Mouse (Mus musculus): ENCODE measurements around the gene Apol6. TPM values are rescaled to one million over a fixed set of nuclear protein-coding genes. Genes with fewer than 3 reads are reported as not detected.
A peak's percentile ranks its signal among the peaks of the same experiment; 100 is the strongest.

Apol6 gene
- total and polyA plus RNA-seq, 3 experiments: not detected

DNA sequence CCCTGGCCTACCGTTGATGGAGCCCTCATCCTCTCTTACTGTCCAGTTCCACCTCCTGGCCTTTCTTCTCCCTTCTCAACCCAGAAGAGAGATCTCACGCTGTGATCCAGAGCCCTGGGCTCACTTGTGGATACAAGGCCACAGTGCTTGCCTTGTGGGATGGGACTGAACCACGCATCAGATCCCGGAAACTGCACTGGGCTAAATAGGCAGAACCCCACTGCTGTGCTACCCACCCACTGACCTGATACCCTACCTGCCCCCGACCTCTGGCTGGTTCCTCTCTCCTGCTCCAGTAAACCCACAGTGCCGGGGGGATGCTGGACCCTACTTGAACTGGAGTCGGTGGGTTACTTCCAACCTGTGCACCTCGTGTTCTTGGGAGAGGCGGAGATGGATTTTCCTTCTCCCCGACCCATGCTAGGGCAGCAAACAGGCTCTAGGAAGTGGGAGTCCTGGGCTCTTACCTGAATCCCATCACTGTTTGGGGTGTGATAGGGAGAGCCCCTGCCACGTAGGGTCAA is 26.3 kb downstream of the Apol6 start:
- Histone ChIP-seq H3K27ac (ENCODE audit: control insufficient read depth, low read depth, low read length) (no peak overlapping the region), H3K27me3 (ENCODE audit: control insufficient read depth in 1 of 2, insufficient read depth in 2 of 2, low read length in 2 of 2) (no peaks in the 10 kb centered on the region; a peak in 1 of 4 replicates), H3K9ac (ENCODE audit: control insufficient read depth, low read depth, low read length, poor library complexity, severe bottlenecking) (no peak overlapping the region), H3K79me2 (ENCODE audit: control insufficient read depth, insufficient read depth, low read length, poor library complexity) (no peaks in the 10 kb centered on the region), H3K4me3 (ENCODE audit: control insufficient read depth in 1 of 2, insufficient read depth in 1 of 2, low read depth in 2 of 2, low read length in 2 of 2) (no peak overlapping the region), H3K4me1 (ENCODE audit: control insufficient read depth in 1 of 2, insufficient read depth in 2 of 2, low read length in 2 of 2) (peaks cover 0 to 9% of the 10 kb centered on the region in 2 experiments; a peak in 2 of 4 replicates), H3K36me3 (ENCODE audit: control insufficient read depth in 1 of 2, insufficient read depth in 2 of 2, low read length in 2 of 2) (no peaks in the 10 kb centered on the region; a peak in 1 of 4 replicates), H3K9me3 (replicated peaks; ENCODE audit: insufficient read depth, low read length) (no peaks in the 10 kb centered on the region)
- no peak for TF ChIP-seq GATA1 (IDR thresholded peaks at IDR 0.05; ENCODE audit: low read depth, low read length)
- no peak for DNase-seq (ENCODE audit: low read depth, low spot score)

DNA sequence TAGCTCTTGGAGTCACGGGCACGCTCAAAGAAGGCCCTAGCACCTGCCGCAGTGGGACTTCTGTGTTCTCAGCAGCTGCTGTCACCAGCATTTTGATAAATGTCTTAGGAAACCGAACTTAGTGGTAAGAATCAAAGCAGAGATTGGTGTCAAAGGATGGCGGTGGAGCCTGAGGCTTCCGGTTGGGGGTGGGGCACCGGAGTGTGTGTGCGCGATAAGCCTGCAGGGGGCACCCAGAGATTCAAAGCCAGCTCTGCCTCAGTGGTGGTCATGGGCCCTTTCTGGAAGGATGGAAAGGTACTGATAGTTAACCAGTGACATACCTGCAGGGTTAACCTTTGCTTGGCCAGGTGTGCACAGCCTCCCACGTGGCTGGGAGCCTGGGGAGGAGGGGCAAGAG is 27.0 kb downstream of the Apol6 start:
- no peak overlapping the region for H3K4me3 ChIP-seq (ENCODE audit: control insufficient read depth in 1 of 2, insufficient read depth in 1 of 2, low read depth in 2 of 2, low read length in 2 of 2)
- H3K4me1 ChIP-seq (ENCODE audit: control insufficient read depth in 1 of 2, insufficient read depth in 2 of 2, low read length in 2 of 2): peaks cover 0 to 9% of the 10 kb centered on the region in 2 experiments; a peak in 2 of 4 replicates
- no peak overlapping the region for H3K9ac ChIP-seq (ENCODE audit: control insufficient read depth, low read depth, low read length, poor library complexity, severe bottlenecking)
- H3K9me3 ChIP-seq (replicated peaks; ENCODE audit: insufficient read depth, low read length): no peaks in the 10 kb centered on the region
- DNase-seq (ENCODE audit: low read depth, low spot score): peak; percentile 63
- H3K27me3 ChIP-seq (ENCODE audit: control insufficient read depth in 1 of 2, insufficient read depth in 2 of 2, low read length in 2 of 2): no peaks in the 10 kb centered on the region; a peak in 1 of 4 replicates
- TF ChIP-seq TAL1 (IDR thresholded peaks at IDR 0.05; ENCODE audit: low read length) (peak; percentile 53), EP300 (IDR thresholded peaks at IDR 0.05; ENCODE audit: low read depth in 1 of 2, low read length in 2 of 2) (peak; percentile 23 to 69; a peak in 2 of 4 replicates), ETS1 (IDR thresholded peaks at IDR 0.05; ENCODE audit: low read depth, low read length) (peak; percentile 30; the same call in 1 of the 2 replicates), MEF2A (IDR thresholded peaks at IDR 0.05; ENCODE audit: extremely low read depth, insufficient replicate concordance, low read depth, low read length, poor library complexity, severe bottlenecking) (no peak), CHD2 (IDR thresholded peaks at IDR 0.05; ENCODE audit: low read length) (no peak), SMC3 (IDR thresholded peaks at IDR 0.05; ENCODE audit: low read depth, low read length) (peak; percentile 33; the same call in 1 of the 2 replicates), GATA1 (IDR thresholded peaks at IDR 0.05; ENCODE audit: low read depth, low read length) (0 out of 2 replicates have a peak, but pooled peaks have one; percentile 32), CTCF (IDR thresholded peaks at IDR 0.05 in 2 of 3, conservative IDR thresholded peaks at IDR 0.05 in 1 of 3; ENCODE audit: control insufficient read depth in 1 of 3, insufficient read depth in 1 of 3, low read depth in 2 of 3, low read length in 3 of 3, poor library complexity in 1 of 3, severe bottlenecking in 1 of 3) (peak in 2 of 3 experiments; percentile 32 to 35; a peak in 3 of 6 replicates), TCF12 (IDR thresholded peaks at IDR 0.05; ENCODE audit: low read depth, low read length) (peak; percentile 70), MAX (IDR thresholded peaks at IDR 0.05; ENCODE audit: low read length) (no peak), RCOR1 (IDR thresholded peaks at IDR 0.05; ENCODE audit: low read depth, low read length) (peak; percentile 97), MAFK (IDR thresholded peaks at IDR 0.05; ENCODE audit: borderline replicate concordance, low read depth, low read length) (peak; percentile 22; the same call in 1 of the 2 replicates)
- no peaks in the 10 kb centered on the region for H3K79me2 ChIP-seq (ENCODE audit: control insufficient read depth, insufficient read depth, low read length, poor library complexity)
- H3K27ac ChIP-seq (ENCODE audit: control insufficient read depth, low read depth, low read length): no peak overlapping the region
- no peaks in the 10 kb centered on the region; a peak in 1 of 4 replicates for H3K36me3 ChIP-seq (ENCODE audit: control insufficient read depth in 1 of 2, insufficient read depth in 2 of 2, low read length in 2 of 2)

DNA sequence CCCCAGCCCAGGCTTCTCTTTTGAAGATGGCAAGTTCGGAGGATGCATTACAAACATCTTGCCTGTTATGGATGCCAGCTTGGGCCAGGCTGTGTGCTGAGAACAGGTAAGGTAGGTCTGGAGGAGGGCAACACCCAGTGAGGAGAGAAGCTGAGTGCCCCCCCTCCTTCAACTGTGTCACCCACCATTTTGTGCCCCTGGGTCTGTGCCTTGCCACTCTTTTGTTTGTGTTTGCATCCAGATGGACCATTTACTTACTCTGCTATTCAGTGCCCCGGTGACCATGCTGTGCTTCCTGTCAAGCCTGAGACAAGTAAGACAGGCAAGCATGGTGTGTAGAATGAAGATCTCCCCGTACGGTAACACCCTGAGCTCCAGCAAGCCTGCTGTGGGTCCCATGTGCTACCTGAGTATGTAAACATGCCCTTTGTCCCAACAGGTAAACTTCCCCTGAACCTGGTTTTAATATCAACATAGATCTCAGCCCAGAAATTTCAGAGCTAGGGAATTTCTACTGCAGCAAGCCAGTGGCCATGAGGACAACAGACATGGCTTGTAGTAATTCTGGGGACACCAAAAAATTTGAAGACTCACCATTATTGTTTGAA is 28.1 kb downstream of the Apol6 start:
- Histone ChIP-seq H3K36me3 (ENCODE audit: control insufficient read depth in 1 of 2, insufficient read depth in 2 of 2, low read length in 2 of 2) (no peaks in the 10 kb centered on the region; a peak in 1 of 4 replicates), H3K9me3 (replicated peaks; ENCODE audit: insufficient read depth, low read length) (no peaks in the 10 kb centered on the region), H3K79me2 (ENCODE audit: control insufficient read depth, insufficient read depth, low read length, poor library complexity) (no peaks in the 10 kb centered on the region), H3K27me3 (ENCODE audit: control insufficient read depth in 1 of 2, insufficient read depth in 2 of 2, low read length in 2 of 2) (no peaks in the 10 kb centered on the region; a peak in 1 of 4 replicates), H3K4me3 (ENCODE audit: control insufficient read depth in 1 of 2, insufficient read depth in 1 of 2, low read depth in 2 of 2, low read length in 2 of 2) (no peak overlapping the region), H3K4me1 (ENCODE audit: control insufficient read depth in 1 of 2, insufficient read depth in 2 of 2, low read length in 2 of 2) (peaks cover 0 to 9% of the 10 kb centered on the region in 2 experiments; a peak in 2 of 4 replicates), H3K27ac (ENCODE audit: control insufficient read depth, low read depth, low read length) (no peak overlapping the region), H3K9ac (ENCODE audit: control insufficient read depth, low read depth, low read length, poor library complexity, severe bottlenecking) (no peak overlapping the region)
- TF ChIP-seq CTCF (IDR thresholded peaks at IDR 0.05 in 2 of 3, conservative IDR thresholded peaks at IDR 0.05 in 1 of 3; ENCODE audit: control insufficient read depth in 1 of 3, insufficient read depth in 1 of 3, low read depth in 2 of 3, low read length in 3 of 3, poor library complexity in 1 of 3, severe bottlenecking in 1 of 3) (no peak), GATA1 (IDR thresholded peaks at IDR 0.05; ENCODE audit: low read depth, low read length) (no peak), MYB (IDR thresholded peaks at IDR 0.05; ENCODE audit: low read depth, low read length) (no peak), TCF12 (IDR thresholded peaks at IDR 0.05; ENCODE audit: low read depth, low read length) (no peak), CHD2 (IDR thresholded peaks at IDR 0.05; ENCODE audit: low read length) (no peak), ZMIZ1 (IDR thresholded peaks at IDR 0.05; ENCODE audit: low read depth, low read length) (no peak), MAZ (IDR thresholded peaks at IDR 0.05; ENCODE audit: low read depth, low read length) (no peak), MXI1 (IDR thresholded peaks at IDR 0.05; ENCODE audit: low read depth, low read length) (no peak), NELFE (IDR thresholded peaks at IDR 0.05; ENCODE audit: low read depth, low read length) (no peak), NRF1 (IDR thresholded peaks at IDR 0.05; ENCODE audit: insufficient read depth, low read depth, low read length, poor library complexity, severe bottlenecking) (no peak), MEF2A (IDR thresholded peaks at IDR 0.05; ENCODE audit: extremely low read depth, insufficient replicate concordance, low read depth, low read length, poor library complexity, severe bottlenecking) (no peak)
- DNase-seq (ENCODE audit: low read depth, low spot score): no peak

Measured in MEL (cell line).